Mouse (Mus musculus): ENCODE data around the gene Inafm2.

Gene Inafm2

GRCm38 (mm10) chr2:118745232-118745884, at the start of gene Inafm2:
Gene Inafm2, plus strand, starts transcription at chr2:118745758.
- peak; percentile 93 for DNase-seq (ENCODE audit: low spot score)

GRCm38 (mm10) chr2:118696451-118697308, 48.9 kb upstream of the Inafm2 start:
- DNase-seq (ENCODE audit: low spot score), result peak; percentile 54

GRCm38 (mm10) chr2:118697311-118697877, 48.2 kb upstream of the Inafm2 start:
- no peak for DNase-seq (ENCODE audit: low spot score)

- DNase-seq (ENCODE audit: low spot score), result peak; percentile 76
Measured at GRCm38 (mm10) chr2:118697955-118698354, 47.6 kb upstream of the Inafm2 start.

- DNase-seq (ENCODE audit: low spot score), result peak; percentile 87
Measured at GRCm38 (mm10) chr2:118700179-118701062, 45.1 kb upstream of the Inafm2 start.

GRCm38 (mm10) chr2:118701161-118701560, 44.4 kb upstream of the Inafm2 start:
- DNase-seq (ENCODE audit: low spot score), result no peak

GRCm38 (mm10) chr2:118701971-118702882, 43.3 kb upstream of the Inafm2 start:
- DNase-seq (ENCODE audit: low spot score), result peak; percentile 63

GRCm38 (mm10) chr2:118702883-118703761, 42.4 kb upstream of the Inafm2 start:
- DNase-seq (ENCODE audit: low spot score), result peak; percentile 69

GRCm38 (mm10) chr2:118703913-118704730, 41.4 kb upstream of the Inafm2 start, which contains the start of gene Ankrd63:
Gene Ankrd63, minus strand, starts transcription at chr2:118703963.
- peak; percentile 57 for DNase-seq (ENCODE audit: low spot score)

- no peak for DNase-seq (ENCODE audit: low spot score)
Measured at GRCm38 (mm10) chr2:118706436-118706835, 39.1 kb upstream of the Inafm2 start.

GRCm38 (mm10) chr2:118708472-118708871, 37.1 kb upstream of the Inafm2 start:
- DNase-seq (ENCODE audit: low spot score), result no peak

- no peak for DNase-seq (ENCODE audit: low spot score)
Measured at GRCm38 (mm10) chr2:118709655-118710221, 35.8 kb upstream of the Inafm2 start.

- peak; percentile 63 for DNase-seq (ENCODE audit: low spot score)
Measured at GRCm38 (mm10) chr2:118711038-118711494, 34.5 kb upstream of the Inafm2 start.

- DNase-seq (ENCODE audit: low spot score), result no peak
Measured at GRCm38 (mm10) chr2:118713631-118714030, 31.9 kb upstream of the Inafm2 start.

GRCm38 (mm10) chr2:118714230-118714629, 31.3 kb upstream of the Inafm2 start:
- no peak for DNase-seq (ENCODE audit: low spot score)

- DNase-seq (ENCODE audit: low spot score), result peak; percentile 2
Measured at GRCm38 (mm10) chr2:118716677-118717076, 28.9 kb upstream of the Inafm2 start.

- peak; percentile 1 for DNase-seq (ENCODE audit: low spot score)
Measured at GRCm38 (mm10) chr2:118723693-118724486, 21.7 kb upstream of the Inafm2 start.
